Mouse (Mus musculus) liver, embryonic 16.5 days (tissue): ENCODE results near the gene Nufip1. TPM values are rescaled to one million over a fixed set of nuclear protein-coding genes. Genes with fewer than 3 reads are reported as not detected.

Experiments used
- ATAC-seq: fragments of 200-750 bp; cut with Nextera tagmentation; 2 replicates; pipeline ENCODE4 v1.8.0; 2017; ENCODE audit warnings: low read depth, mild to moderate bottlenecking, moderate number of reproducible peaks, moderate library complexity
- H3K27ac ChIP-seq: fragments of 300-500 bp; sonication (generic); 2 replicates; pipeline ENCODE4 v1.5.1; 2014; ENCODE audit warnings: mild to moderate bottlenecking, low read length
- H3K27me3 ChIP-seq: fragments of 300-500 bp; sonication (generic); 2 replicates; pipeline ENCODE4 v1.6.1; 2014; ENCODE audit warnings: low read depth, low read length, mixed read lengths; ENCODE audit not compliant: control insufficient read depth, insufficient read depth
- H3K36me3 ChIP-seq: fragments of 300-500 bp; sonication (generic); 2 replicates; pipeline ENCODE4 v1.6.1; 2014; ENCODE audit warnings: mild to moderate bottlenecking; ENCODE audit not compliant: control insufficient read depth, insufficient read depth
- H3K4me1 ChIP-seq: fragments of 300-500 bp; sonication (generic); 2 replicates; pipeline ENCODE4 v1.6.1; 2014; ENCODE audit warnings: low read depth, low read length, mixed read lengths; ENCODE audit not compliant: control insufficient read depth
- H3K4me2 ChIP-seq: fragments of 300-500 bp; sonication (generic); 2 replicates; pipeline ENCODE4 v1.6.1; 2014; ENCODE audit warnings: low read depth, low read length, mixed read lengths
- H3K4me3 ChIP-seq: fragments of 300-500 bp; sonication (generic); 2 replicates; pipeline ENCODE4 v1.5.1; 2014; ENCODE audit warnings: low read depth, mild to moderate bottlenecking, low read length
- H3K9ac ChIP-seq: fragments of 300-500 bp; sonication (generic); 2 replicates; pipeline ENCODE4 v1.6.1; 2014; ENCODE audit warnings: low read depth, low read length
- H3K9me3 ChIP-seq: fragments of 300-500 bp; sonication (generic); replicated peaks from 2 replicates; pipeline ENCODE4 v1.6.1; 2016; ENCODE audit warnings: low read length; ENCODE audit not compliant: control insufficient read depth
- WGBS: fragments of 180-500 bp; shearing (Covaris S2); extraction: QIAGEN DNeasy Blood & Tissue Kit; methylation state at CpG from one replicate; pipeline ENCODE4 v1.1.7; 2014; ENCODE audit not compliant: insufficient replicate concordance; 5-methylcytosine and 5-hydroxymethylcytosine counted together
- polyA plus RNA-seq: library from polyadenylated mRNA; unstranded; fragments of >200 nt; fragmentation: Nextera tagmentation; extraction: Ambion mirVana; gene quantifications from 2 replicates; pipeline ENCODE4 v1.2.1, GENCODE M21; 2015

Gene Nufip1
- polyA plus RNA-seq, 1 experiment from 2014 or later, result 4.3 TPM

GRCm38 (mm10) chr14:76081451-76081850, 29.2 kb upstream of the Nufip1 start:
- Histone ChIP-seq H3K27me3 (no peaks in the 10 kb centered on the region), H3K9me3 (no peaks in the 10 kb centered on the region), H3K9ac (no peak overlapping the region), H3K36me3 (no peaks in the 10 kb centered on the region), H3K4me2 (no peak overlapping the region), H3K4me3 (no peak overlapping the region), H3K4me1 (no peaks in the 10 kb centered on the region), H3K27ac (no peak overlapping the region)
- WGBS, result 71% methylated on average over 11 of the region's 11 CpGs
- no peak for ATAC-seq

DNA sequence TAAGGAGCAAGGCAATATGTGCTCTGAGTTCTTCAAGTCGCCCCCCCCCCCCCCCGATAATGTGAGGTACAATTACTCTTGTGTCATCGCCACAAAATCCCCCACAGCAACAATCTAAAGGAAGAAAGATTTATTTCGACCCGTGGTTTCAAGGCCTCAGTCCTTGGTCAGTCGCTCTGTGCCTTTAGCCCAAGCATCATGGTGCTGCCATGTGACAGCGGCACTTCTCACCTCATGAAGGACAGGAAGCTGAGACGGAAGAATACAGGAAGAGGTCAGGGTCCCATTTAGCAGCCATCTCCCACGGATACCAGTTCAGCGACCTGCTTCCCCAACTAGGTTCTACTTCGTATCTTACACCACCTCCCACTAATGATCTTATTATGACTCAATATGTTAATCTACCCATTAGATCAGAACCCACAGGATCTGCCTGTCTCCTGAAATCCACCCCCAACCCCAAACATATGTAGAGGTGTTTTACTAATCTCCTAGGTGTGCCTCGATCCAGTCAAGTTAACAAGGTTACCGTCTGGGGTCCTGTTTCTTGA, 28.5 kb upstream of the Nufip1 start:
- H3K36me3 ChIP-seq, result no peaks in the 10 kb centered on the region
- no peak overlapping the region for H3K27ac ChIP-seq
- no peaks in the 10 kb centered on the region for H3K4me1 ChIP-seq
- H3K4me2 ChIP-seq, result no peak overlapping the region
- no peak overlapping the region for H3K9ac ChIP-seq
- no peak for ATAC-seq
- no peaks in the 10 kb centered on the region for H3K27me3 ChIP-seq
- no peaks in the 10 kb centered on the region for H3K9me3 ChIP-seq
- no peak overlapping the region for H3K4me3 ChIP-seq
- WGBS, result 69% methylated on average over 13 of the region's 13 CpGs

DNA sequence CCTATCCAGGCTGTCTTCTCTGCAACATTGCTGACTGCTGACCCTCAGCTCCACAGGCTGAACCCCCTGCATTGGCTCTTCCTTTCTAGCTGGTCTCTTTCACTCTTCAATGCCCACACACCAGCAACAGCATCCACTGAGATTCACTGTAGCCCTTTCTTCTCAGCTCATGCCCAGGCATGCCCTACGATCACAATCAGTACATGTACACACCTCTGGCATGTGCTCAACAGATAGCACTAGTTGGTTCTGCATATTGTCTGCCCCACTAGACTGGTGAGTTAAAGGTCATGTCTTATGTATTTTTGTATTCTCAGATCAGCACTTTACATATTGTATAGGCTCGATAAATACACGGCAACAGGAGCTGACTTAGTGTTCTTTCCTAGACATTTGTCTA, 26.5 kb upstream of the Nufip1 start:
- Histone ChIP-seq H3K4me1 (no peaks in the 10 kb centered on the region), H3K36me3 (no peaks in the 10 kb centered on the region), H3K27ac (no peak overlapping the region), H3K9me3 (no peaks in the 10 kb centered on the region), H3K4me3 (no peak overlapping the region), H3K9ac (no peak overlapping the region), H3K4me2 (no peak overlapping the region), H3K27me3 (no peaks in the 10 kb centered on the region)
- ATAC-seq, result no peak
- WGBS, result 53% methylated on average over 3 of the region's 3 CpGs

- Histone ChIP-seq H3K9me3 (no peaks in the 10 kb centered on the region), H3K36me3 (peaks cover 6% of the 10 kb centered on the region), H3K4me3 (no peak overlapping the region), H3K9ac (no peak overlapping the region), H3K4me1 (no peaks in the 10 kb centered on the region), H3K27ac (no peak overlapping the region), H3K4me2 (no peak overlapping the region), H3K27me3 (no peaks in the 10 kb centered on the region)
- 62% methylated on average over 7 of the region's 7 CpGs for WGBS
- no peak for ATAC-seq
Measured at GRCm38 (mm10) chr14:76097244-76097643, 13.4 kb upstream of the Nufip1 start.

DNA sequence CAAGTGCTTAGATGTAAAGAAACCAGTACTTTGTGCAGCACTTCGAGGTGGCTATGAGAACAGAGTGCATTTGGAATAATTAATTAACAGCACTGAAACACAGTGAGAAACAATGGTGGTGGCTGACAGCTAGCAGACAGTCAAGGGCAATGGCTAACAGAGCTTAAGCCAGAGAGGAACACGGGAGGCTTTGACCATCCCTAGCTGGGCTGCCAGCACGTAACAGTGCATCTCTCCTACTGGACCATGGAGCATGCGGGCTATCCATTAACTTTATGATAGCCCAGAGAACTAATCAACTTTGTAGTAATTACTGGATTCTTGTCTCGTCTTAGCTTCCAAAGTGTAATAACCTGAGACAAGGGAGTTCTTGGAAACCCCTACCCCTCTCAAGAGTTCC, 12.9 kb upstream of the Nufip1 start:
- H3K9me3 ChIP-seq, result no peaks in the 10 kb centered on the region
- peaks cover 6% of the 10 kb centered on the region for H3K36me3 ChIP-seq

GRCm38 (mm10) chr14:76099543-76099942, 11.1 kb upstream of the Nufip1 start:
- H3K9ac ChIP-seq, result no peak overlapping the region
- 78% methylated on average over 9 of the region's 9 CpGs for WGBS
- peaks cover 6% of the 10 kb centered on the region for H3K36me3 ChIP-seq
- H3K27ac ChIP-seq, result no peak overlapping the region
- no peak overlapping the region for H3K4me3 ChIP-seq
- no peak overlapping the region for H3K4me2 ChIP-seq
- no peak for ATAC-seq
- H3K27me3 ChIP-seq, result no peaks in the 10 kb centered on the region
- H3K9me3 ChIP-seq, result no peaks in the 10 kb centered on the region
- H3K4me1 ChIP-seq, result no peaks in the 10 kb centered on the region

More for the DNA sequence above, 12.9 kb upstream of the Nufip1 start:
- ATAC-seq, result no peak
- H3K4me1 ChIP-seq, result no peaks in the 10 kb centered on the region
- no peak overlapping the region for H3K9ac ChIP-seq
- H3K27me3 ChIP-seq, result no peaks in the 10 kb centered on the region
- 77% methylated on average over 5 of the region's 5 CpGs for WGBS
- H3K27ac ChIP-seq, result no peak overlapping the region
- H3K4me3 ChIP-seq, result no peak overlapping the region
- H3K4me2 ChIP-seq, result no peak overlapping the region

GRCm38 (mm10) chr14:76115744-76116143, 5.1 kb downstream of the Nufip1 start:
- Histone ChIP-seq H3K4me3 (no peak overlapping the region), H3K27me3 (no peaks in the 10 kb centered on the region), H3K9me3 (no peaks in the 10 kb centered on the region), H3K27ac (no peak overlapping the region), H3K9ac (no peak overlapping the region), H3K4me2 (no peak overlapping the region), H3K4me1 (peaks cover 3% of the 10 kb centered on the region; the same call in 1 of the 2 replicates), H3K36me3 (peaks cover 15% of the 10 kb centered on the region)
- WGBS, result 71% methylated on average over 5 of the region's 5 CpGs
- no peak for ATAC-seq

GRCm38 (mm10) chr14:76118963-76119362, 8.3 kb downstream of the Nufip1 start:
- no peaks in the 10 kb centered on the region for H3K9me3 ChIP-seq
- no peaks in the 10 kb centered on the region for H3K4me1 ChIP-seq
- no peak overlapping the region for H3K27ac ChIP-seq
- no peak overlapping the region for H3K4me3 ChIP-seq
- no peak for ATAC-seq
- H3K36me3 ChIP-seq, result peaks cover 15% of the 10 kb centered on the region
- no peak overlapping the region for H3K9ac ChIP-seq
- no peaks in the 10 kb centered on the region for H3K27me3 ChIP-seq
- no peak overlapping the region for H3K4me2 ChIP-seq
- 37% methylated on average over 4 of the region's 4 CpGs for WGBS

DNA sequence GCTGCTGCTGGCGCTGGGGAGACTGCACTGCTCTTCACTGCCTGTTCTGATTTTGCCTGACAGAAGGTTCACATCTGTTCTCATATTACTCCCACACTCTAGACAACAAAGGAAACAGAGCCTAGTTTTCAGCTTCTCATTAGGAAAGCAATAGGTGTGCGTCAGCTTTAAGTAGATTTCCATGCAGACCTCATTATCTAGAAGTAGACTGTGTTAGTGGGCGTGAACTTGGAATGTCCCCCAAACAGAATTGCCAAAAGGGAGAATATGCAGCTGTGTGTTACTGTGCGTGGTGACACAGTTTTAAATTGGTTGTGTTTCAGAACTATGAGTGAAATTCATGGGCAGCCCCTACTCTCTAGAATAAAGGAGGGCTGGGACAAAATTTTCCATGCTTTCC, 9.8 kb downstream of the Nufip1 start:
- H3K4me1 ChIP-seq, result no peaks in the 10 kb centered on the region
- H3K4me3 ChIP-seq, result no peak overlapping the region
- ATAC-seq, result no peak
- H3K4me2 ChIP-seq, result no peak overlapping the region
- no peaks in the 10 kb centered on the region for H3K9me3 ChIP-seq
- no peak overlapping the region for H3K9ac ChIP-seq
- WGBS, result 76% methylated on average over 4 of the region's 4 CpGs
- H3K27ac ChIP-seq, result no peak overlapping the region
- H3K27me3 ChIP-seq, result no peaks in the 10 kb centered on the region
- peaks cover 10% of the 10 kb centered on the region; the same call in 1 of the 2 replicates for H3K36me3 ChIP-seq
